Mouse (Mus musculus) thymus, adult 2 months (tissue): Measurements from ENCODE around the gene Ddah1. TPM values are rescaled to one million over a fixed set of nuclear protein-coding genes. Genes with fewer than 3 reads are reported as not detected.

Experiments
- DNase-seq: peaks from one replicate; pipeline ENCODE4 v3.0.0; 2021
- H3K27ac ChIP-seq: fragments of 200-500 bp; 2 replicates; pipeline ENCODE4 v1.5.1; 2012; ENCODE audit warnings: low read length, control low read depth; ENCODE audit not compliant: control insufficient read depth, insufficient read depth
- H3K27me3 ChIP-seq: fragments of 200-500 bp; 2 replicates; pipeline ENCODE4 v1.6.1; 2012; ENCODE audit warnings: mild to moderate bottlenecking, low read length, moderate library complexity, mixed read lengths; ENCODE audit not compliant: control insufficient read depth, insufficient read depth
- H3K36me3 ChIP-seq: fragments of 200-500 bp; 2 replicates; pipeline ENCODE4 v1.6.1; 2012; ENCODE audit warnings: mild to moderate bottlenecking, low read length, moderate library complexity; ENCODE audit not compliant: control insufficient read depth, insufficient read depth
- H3K4me1 ChIP-seq: fragments of 200-500 bp; replicated peaks from 2 replicates; pipeline ENCODE4 v1.6.1; 2012; ENCODE audit warnings: low read length; ENCODE audit not compliant: control insufficient read depth, insufficient read depth
- H3K4me3 ChIP-seq: fragments of 200-500 bp; 2 replicates; pipeline ENCODE4 v1.5.1; 2012; ENCODE audit warnings: mild to moderate bottlenecking, low read length, control low read depth, moderate library complexity; ENCODE audit not compliant: control insufficient read depth, insufficient read depth
- CTCF ChIP-seq: fragments of 200-500 bp; IDR thresholded peaks from 2 replicates; pipeline ENCODE4 v1.5.1; 2012; ENCODE audit warnings: mild to moderate bottlenecking, control low read depth, low read length, moderate library complexity, borderline replicate concordance; ENCODE audit not compliant: control insufficient read depth, poor library complexity, insufficient read depth; ENCODE audit errors: extremely low read depth
- POLR2A ChIP-seq: fragments of 200-500 bp; IDR thresholded peaks from 2 replicates; pipeline ENCODE4 v1.6.1; 2012; ENCODE audit warnings: mild to moderate bottlenecking, low read length, control low read depth, moderate library complexity; ENCODE audit not compliant: control insufficient read depth, poor library complexity, insufficient read depth; ENCODE audit errors: extremely low read depth
- WGBS: fragments of 180-500 bp; shearing (Covaris S2); methylation state at CpG from one replicate; pipeline ENCODE4 v1.1.7; 2018; 5-methylcytosine and 5-hydroxymethylcytosine counted together
- polyA plus RNA-seq: library from polyadenylated mRNA; depleted of rRNA; stranded (reverse); fragments of >200 nt; gene quantifications from 2 replicates; pipeline ENCODE4 v1.2.3, GENCODE M21; 2012

Ddah1 gene
- polyA plus RNA-seq, 1 experiment: 2.9 TPM

DNA sequence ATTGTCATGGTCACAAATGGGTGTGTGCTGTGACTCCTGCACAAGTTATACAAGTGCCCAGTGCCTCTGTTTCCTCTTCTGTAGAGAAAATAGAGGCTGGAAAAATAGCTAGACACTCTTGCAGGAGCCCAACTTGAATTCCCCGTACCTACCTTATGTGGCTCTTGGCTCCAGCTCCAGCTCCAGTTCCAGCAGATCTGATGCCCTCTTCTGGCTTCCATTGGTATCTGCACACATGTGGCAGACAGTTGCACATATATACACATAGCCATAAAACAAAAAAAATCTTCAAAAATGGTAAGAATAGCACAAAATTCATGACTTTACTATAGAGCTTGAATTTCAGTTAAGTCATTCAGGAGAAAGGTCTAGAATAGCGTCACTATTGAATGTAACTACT lies 62.5 kb downstream of the Ddah1 start:
- no peak overlapping the region for H3K4me3 ChIP-seq

DNA sequence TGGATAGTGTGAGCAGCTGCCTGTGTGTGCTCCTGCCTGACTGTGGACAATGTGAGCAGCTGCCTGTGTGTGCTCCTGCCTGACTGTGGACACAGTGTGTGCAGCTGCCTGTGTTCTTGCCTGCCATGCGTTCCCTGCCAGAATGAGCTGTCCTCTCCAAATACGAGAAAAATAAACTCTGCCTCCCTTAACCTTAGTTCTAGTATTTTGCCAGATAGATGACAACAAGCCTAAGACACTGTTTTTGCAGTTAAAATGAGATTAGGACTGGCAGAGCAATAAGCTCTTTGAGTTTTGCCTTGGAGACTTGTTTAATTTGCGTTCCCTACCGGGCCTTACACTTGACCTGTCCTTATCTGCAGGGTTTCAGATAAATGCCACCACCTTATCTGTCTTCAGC lies 63.7 kb downstream of the Ddah1 start:
- 96% methylated on average over 4 of the region's 4 CpGs for WGBS
- H3K27ac ChIP-seq: no peak overlapping the region
- no peak overlapping the region for H3K4me3 ChIP-seq
- no peaks in the 10 kb centered on the region for H3K4me1 ChIP-seq
- TF ChIP-seq POLR2A (no peak), CTCF (no peak)
- H3K27me3 ChIP-seq: no peaks in the 10 kb centered on the region
- no peaks in the 10 kb centered on the region for H3K36me3 ChIP-seq
- no peak for DNase-seq

More for the DNA sequence above, 62.5 kb downstream of the Ddah1 start:
- no peak for DNase-seq
- no peaks in the 10 kb centered on the region for H3K36me3 ChIP-seq
- no peaks in the 10 kb centered on the region for H3K4me1 ChIP-seq
- WGBS: 95% methylated on average over 2 of the region's 2 CpGs
- H3K27me3 ChIP-seq: no peaks in the 10 kb centered on the region
- no peak overlapping the region for H3K27ac ChIP-seq
- TF ChIP-seq POLR2A (no peak), CTCF (no peak)

DNA sequence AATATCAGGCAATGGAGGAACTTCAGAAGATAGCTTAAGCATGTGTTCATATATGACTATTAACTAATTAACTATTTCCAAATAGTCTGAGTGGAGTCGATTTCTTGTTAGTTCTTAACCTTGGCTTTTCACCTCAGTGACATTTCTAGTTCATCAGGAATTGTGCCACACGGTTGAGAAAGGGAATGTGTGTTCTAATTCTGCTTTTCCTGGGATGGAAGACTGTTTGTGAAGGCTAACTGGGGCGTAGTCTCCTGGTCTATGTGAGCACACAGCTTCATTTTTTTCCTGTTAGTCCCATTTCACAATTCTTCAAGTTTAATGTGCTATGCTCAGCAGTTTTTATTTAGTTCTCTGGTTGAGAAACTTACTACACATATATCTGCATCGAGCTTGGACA lies 65.2 kb downstream of the Ddah1 start:
- no peak overlapping the region for H3K27ac ChIP-seq
- TF ChIP-seq CTCF (no peak), POLR2A (no peak)
- no peaks in the 10 kb centered on the region for H3K36me3 ChIP-seq
- no peak for DNase-seq
- no peaks in the 10 kb centered on the region for H3K4me1 ChIP-seq
- 83% methylated on average over 4 of the region's 4 CpGs for WGBS
- H3K27me3 ChIP-seq: no peaks in the 10 kb centered on the region
- no peak overlapping the region for H3K4me3 ChIP-seq

DNA sequence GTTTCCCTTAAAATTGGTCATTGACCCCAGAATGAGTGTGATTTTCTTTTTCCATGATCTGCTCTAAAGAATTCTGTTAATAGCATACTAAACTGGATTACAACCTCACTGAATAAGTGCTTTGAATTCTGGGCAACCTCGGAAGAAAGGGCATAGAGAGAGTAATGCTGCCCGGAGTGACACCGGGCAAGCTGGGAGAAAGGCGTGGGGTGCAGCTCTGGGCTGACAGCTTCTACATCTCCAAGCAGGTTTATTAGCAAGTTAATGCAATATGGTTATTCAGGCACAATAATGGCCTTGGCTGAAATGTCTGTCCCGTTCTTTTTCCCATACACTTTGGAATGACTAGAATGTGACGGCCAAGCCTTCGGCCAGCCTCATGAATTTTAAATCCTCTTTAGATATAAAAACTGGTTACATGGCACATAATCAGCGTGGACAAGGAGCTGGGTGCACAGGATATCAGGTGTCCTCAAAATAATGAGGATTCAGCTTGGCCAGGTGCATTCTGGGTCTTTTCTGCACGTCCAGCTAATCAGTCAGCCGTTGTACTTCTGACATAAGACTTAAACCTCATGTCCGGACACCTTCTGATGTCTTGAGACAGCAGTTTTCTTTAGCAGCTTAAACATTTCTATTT lies 67.1 kb downstream of the Ddah1 start:
- TF ChIP-seq POLR2A (no peak), CTCF (no peak)
- Histone ChIP-seq H3K4me1 (no peaks in the 10 kb centered on the region), H3K36me3 (no peaks in the 10 kb centered on the region), H3K27ac (no peak overlapping the region), H3K4me3 (no peak overlapping the region), H3K27me3 (no peaks in the 10 kb centered on the region)
- no peak for DNase-seq
- WGBS: 93% methylated on average over 11 of the region's 11 CpGs

DNA sequence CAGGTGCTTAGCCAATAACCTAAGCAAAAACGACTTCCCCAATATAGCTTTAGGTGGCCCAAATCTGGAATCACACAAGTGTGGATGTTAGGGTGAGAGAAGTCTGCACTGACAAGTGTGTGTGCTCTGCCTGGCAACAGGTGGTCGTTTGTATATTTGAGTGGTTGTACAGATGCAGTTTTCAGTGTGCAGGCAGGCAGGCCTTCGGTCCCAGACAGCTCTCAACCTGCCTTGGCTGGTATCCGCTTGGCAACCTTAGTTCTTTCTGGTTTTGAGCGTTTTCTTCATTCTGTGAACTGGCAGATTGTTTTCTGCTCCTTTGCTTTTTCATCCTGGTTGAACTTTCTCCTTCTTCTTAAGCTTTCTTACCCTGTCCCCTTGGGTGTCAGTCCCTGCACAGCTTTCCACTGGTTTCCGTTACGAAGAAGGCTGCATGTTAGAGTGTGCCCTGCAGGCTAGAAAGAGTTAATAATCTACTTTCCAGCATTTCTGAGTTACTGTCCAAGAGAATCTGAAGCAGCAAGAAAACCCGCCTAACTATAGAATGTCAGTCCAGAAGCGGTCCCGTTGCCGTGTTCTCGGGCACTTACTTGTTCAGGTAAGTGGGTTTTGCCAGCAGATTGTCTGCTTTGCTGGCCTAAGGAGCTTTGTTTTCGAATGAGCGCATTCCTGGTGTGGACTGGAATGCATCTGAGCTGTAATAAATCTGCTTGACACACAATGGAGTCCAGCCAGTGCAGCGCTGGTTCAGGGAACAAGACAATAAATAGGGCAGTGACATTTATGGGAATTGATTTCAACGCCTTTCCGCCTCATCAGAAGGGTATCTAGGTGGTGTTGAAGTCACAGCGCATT lies 68.9 kb downstream of the Ddah1 start:
- Histone ChIP-seq H3K4me1 (no peaks in the 10 kb centered on the region), H3K27ac (no peak overlapping the region), H3K27me3 (no peaks in the 10 kb centered on the region), H3K36me3 (no peaks in the 10 kb centered on the region), H3K4me3 (no peak overlapping the region)
- 68% methylated on average over 18 of the region's 18 CpGs for WGBS
- no peak for DNase-seq
- no peak for TF ChIP-seq POLR2A
- no peak for TF ChIP-seq CTCF

DNA sequence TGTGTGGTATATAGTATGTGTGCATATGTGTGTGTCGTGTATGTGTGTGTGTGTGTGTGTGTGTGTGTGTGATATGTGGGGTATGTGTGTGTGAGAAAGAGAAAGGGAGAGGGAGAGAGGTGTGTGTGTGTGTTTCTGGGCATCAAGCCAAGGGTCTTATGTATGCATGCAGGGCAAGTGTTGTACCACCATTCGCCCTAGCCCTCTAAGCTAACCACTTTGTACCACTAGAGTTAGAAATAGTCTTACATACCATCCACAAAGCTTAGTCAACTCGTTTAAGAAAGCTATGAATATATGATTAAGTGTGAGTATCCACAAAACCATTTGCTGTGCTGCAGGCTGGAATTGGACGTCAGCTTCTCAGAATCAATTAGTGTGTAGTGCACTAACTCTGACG lies 70.4 kb downstream of the Ddah1 start:
- DNase-seq: no peak

More for the DNA sequence above, 70.4 kb downstream of the Ddah1 start:
- H3K4me1 ChIP-seq: no peaks in the 10 kb centered on the region
- TF ChIP-seq POLR2A: no peak
- no peak for TF ChIP-seq CTCF
- no peaks in the 10 kb centered on the region for H3K27me3 ChIP-seq
- 83% methylated on average over 5 of the region's 5 CpGs for WGBS
- no peak overlapping the region for H3K4me3 ChIP-seq
- H3K36me3 ChIP-seq: no peaks in the 10 kb centered on the region
- H3K27ac ChIP-seq: no peak overlapping the region
